Mouse (Mus musculus): ENCODE data around the gene Pex13.

The Pex13 gene

DNA sequence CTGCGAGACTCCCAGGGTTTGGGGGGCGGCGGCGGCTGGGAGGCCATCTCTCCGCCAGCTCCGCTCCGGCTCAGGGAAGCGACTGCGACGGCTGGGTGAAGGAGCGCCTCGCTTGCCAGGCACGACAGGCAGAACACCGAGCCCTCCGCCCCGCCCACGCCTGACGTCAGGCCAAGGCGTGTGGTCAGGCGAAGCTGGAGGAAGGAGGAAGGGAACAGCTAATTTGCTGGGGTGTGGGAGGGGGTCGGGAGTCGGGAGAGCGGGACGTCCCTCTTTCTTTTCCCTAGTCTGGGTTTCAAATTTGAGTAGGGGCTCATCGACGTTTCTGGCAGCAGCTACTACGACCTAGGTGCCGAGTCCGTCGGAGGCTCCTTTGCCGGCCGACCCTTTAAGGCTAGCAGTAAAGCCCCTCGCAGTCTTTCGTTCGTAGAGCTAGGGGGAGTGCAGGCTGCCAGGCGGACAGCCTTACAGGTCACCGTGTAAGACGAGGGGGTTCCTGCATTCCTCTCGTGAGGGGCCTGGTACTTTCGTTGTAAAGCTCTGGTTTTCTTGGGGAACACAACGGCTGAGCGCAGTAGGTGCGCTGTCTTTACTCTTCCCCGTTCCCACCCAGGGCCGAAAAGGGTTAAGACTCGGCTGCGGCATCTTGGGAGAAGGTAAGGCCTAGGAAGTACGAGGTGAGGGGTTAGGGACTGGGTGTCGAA, at the start of gene Pex13:
Gene Pex13 (minus strand): TSS at position 162 of the 704 bp plus-strand sequence.
- DNase-seq (ENCODE audit: low read depth in 1 of 2, low spot score in 2 of 2) = peak; percentile 73 to 81

DNA sequence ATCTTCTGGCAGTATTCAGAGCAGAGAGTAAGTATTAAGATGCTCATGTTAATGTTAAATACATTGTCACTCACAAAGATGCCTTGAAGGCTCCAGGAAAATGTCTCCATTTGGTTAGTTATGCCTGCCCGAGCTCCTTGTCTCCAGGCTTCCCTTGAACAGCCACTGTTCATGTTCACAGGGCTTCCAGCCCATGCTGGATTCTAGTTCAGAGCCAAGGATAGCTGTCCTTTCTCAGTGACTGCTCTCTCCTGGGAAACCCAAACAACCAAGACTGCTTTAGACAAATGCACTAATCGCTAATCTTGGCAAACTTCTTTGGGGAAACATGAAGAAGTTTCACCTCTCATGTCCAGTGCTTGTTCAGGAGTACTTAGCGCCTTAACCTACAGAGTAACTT, 46.5 kb upstream of the Pex13 start:
- no peak for DNase-seq (ENCODE audit: low read depth in 1 of 2, low spot score in 2 of 2)

DNA sequence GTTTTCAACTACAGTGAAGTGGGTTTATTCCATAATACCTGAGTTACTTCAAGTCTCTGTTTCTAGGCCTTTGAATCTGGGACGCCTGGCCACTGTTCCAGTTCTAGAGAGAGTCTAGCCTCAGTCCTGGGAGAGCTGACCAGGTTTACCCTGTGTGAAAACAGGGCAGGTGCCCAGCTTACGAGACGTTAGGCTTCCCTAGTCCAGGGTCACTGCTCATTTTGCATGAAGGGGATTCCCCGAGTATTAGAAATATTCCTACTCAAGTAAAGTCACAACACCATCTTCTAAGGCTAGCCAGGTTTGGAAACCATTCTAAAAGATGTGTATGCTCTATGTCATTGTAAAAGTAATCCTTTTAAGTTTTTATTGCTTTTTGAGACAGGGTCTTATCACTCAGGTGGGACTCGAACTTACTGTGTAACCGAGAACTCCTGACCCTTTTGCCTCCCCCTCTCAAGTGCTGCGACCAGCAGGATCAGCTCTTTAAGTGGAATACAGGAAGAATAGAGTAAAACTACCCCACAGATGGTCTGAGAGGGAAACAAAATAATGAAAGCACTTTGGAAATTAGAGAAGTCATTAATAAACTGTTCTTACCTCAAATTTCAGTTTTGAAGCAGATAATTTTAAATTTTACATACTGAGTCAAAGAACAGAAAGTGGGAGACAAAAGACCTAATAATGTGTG, 39.0 kb upstream of the Pex13 start:
- no peak for DNase-seq (ENCODE audit: low read depth in 1 of 2, low spot score in 2 of 2)

DNA sequence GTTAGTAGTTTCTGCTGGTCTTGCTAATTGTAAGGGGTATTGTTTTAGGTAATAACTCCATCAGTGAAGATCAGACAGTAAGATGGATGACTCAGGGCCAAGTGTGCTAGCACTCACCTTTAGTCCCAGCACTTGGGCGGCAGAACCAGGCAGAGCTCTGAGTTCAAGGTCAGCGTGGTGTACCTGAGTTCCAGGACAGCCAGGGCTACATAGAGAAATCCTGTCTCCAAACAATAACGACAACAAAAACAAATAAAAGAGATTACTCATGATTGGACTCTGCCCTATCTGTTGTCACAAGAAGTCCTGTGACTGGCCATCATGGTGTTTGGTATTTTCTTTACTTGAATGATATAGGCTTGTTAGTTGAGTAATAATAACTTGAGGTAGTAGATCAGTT, 36.1 kb upstream of the Pex13 start:
- DNase-seq (ENCODE audit: low read depth in 1 of 2, low spot score in 2 of 2) = no peak

DNA sequence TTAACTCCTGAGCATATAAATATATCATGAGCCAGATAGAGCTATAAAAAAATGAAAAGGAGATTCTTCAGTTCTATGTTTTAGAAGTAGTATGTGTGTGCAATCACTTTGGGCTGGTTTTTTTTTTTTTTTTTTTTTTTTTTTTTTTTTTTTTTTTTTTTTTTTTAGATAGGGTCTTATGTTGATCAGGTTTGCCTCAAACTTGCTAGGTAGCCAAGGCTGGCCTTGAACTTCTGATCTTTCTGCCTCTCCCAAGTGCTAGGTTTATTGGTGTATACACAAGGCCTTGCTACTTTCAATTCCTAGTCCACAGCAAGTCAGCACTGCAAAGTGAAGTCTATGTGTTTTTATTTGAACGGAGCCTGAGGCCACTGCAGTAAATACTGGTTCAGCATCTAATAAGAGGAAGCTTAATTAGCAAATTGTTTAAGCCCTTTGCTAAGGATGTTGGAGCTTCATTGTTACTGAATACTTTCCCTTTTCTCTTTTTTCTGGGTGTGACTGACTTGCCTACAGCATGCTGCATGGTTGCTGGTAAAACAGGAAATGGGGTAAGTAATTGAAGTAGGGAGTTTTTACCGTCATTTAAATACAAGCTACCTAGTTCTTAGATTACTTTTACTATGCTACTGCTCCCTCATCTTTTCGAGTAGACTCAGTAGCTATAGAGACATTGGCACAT, 33.8 kb upstream of the Pex13 start:
- no peak for DNase-seq (ENCODE audit: low read depth in 1 of 2, low spot score in 2 of 2)

DNA sequence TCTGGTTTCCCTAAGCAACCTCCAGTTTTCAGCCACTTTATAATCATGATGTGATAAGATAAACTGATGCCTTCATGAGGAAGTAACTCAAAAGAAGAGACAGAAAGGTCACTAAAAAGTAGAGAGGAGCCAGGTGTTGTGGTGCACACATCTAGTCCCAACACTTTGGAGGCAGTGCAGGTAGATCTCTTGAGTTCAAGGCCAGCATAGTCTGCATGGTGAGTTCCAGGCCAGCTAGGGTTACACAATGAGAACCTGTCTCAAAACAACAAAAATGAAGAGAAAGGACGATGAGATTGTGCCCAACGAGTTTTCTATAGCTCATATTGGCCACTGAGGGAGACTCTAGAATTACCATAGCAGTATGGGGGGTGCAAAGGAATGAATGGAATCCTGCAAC, 32.8 kb upstream of the Pex13 start:
- no peak for DNase-seq (ENCODE audit: low read depth in 1 of 2, low spot score in 2 of 2)

DNA sequence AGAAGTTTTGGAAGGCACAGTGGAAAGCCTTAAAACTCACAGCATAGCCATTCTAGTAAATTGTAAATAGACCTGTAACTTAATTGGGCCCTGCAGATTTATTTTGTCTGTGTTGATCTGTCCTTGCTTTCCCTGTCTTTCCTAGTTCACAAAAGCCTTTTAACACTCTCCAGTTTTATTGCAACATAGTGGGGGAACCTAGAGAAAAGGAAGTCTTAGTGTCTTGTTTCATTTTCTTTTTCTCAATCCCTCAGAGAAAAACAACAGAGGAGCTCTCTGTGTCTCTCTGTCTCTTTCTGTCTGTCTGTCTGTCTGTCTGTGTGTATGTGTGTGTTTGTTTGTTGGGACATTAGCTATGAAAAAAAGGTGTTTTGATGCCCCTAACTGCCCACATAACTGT, 30.1 kb upstream of the Pex13 start:
- DNase-seq (ENCODE audit: low read depth in 1 of 2, low spot score in 2 of 2) = no peak

DNA sequence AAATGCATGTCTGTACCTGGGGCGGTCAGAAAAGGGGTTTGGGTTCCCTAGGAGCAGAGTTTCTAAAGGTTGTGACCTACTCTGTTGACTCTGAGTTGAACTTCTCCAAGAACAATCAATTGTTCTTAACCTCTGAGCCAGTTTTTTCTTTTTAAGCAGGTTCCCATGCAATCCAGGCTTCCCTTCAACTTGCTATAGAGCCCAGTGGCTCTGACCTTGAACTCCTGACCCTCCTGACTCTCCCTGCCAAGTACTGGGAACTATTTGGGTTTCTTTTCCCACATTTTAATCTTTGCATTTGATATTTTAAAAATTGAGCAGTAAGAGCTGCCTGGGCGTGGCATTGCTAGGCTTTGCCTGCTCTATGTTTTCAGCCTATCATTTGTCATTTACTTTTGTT, 27.5 kb upstream of the Pex13 start:
- no peak for DNase-seq (ENCODE audit: low read depth in 1 of 2, low spot score in 2 of 2)

DNA sequence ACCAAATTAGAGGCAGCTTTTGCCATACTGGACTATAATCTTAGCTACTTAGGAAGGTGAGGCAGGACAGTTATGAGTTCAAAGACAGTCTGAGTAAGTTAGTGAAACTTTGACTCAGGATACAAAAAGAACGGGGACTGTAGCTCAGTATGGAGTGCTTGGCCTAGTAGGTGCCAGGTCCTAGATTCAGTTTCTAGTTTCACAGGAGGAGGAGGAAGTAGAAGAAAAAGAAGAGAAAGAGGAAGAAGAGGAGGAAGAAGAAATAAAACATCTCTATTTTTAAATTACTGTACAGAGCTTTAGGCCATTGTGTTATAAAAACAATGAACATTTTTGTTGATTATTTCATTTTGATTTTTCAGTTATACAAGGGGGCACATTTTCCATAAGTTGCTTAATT, 22.3 kb upstream of the Pex13 start:
- DNase-seq (ENCODE audit: low read depth in 1 of 2, low spot score in 2 of 2) = no peak

DNA sequence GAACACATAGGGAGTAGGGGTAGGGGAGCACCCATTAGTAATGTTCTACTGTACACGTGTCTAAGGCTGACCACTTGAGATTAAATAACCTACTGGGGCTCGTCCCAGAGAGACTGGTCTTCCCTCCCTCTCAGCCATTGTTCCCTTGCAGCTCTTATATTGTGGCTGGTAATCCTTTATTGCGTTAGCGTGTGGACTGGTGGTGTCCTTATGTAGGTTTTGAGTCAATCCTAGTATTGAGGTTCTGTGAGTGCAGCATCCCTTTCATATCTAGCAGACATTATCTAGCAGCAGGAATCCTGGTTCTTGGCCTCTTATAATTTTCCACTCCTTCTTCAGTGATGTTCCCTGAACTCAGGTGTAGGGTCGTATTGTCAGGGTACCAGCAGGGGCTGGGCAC, 20.9 kb upstream of the Pex13 start:
- DNase-seq (ENCODE audit: low read depth in 1 of 2, low spot score in 2 of 2) = no peak

DNA sequence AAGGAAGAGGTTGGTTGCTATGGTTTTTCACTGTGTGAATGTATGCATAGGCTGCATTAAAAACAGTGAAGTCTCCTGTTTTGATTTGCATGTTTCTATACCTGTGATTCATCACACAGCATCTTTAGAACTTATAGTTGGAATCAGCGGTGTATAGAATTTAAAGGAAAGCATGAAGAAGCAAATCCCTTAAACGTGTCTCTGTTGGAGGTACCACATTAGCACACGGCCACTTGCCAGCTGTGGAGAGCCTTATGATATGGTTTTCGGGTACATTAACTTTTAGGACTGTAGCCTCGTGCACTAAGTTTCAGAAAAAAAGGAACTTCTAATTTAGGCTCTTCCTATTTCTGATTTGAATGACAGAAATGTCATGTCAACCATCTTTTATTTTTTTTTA, 16.8 kb upstream of the Pex13 start:
- DNase-seq (ENCODE audit: low read depth in 1 of 2, low spot score in 2 of 2) = no peak

DNA sequence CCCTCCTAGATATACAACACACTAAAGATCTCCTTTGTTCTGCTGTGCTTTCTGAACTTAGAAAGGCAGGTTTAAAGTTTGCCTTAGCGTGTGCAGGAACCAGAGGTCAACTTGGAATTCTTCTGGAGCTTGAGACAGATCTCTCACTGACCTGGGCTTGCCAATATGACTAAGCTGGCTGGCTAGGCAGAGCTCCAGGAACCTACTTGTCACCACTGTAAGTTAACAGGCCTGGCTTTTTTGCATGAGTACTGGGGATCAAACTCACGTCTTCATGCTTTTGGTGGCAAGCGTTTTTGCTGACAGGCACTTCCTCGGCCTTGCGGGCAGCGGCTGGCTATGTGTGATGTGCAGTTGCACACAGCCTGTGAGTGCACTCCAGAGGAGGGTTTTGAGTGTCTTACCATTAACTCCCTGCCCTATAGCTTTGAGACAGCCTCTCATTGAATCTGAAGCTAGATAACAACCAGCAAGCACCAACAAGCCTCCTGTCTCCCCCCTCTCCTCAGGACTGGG, 14.7 kb upstream of the Pex13 start:
- no peak for DNase-seq (ENCODE audit: low read depth in 1 of 2, low spot score in 2 of 2)

DNA sequence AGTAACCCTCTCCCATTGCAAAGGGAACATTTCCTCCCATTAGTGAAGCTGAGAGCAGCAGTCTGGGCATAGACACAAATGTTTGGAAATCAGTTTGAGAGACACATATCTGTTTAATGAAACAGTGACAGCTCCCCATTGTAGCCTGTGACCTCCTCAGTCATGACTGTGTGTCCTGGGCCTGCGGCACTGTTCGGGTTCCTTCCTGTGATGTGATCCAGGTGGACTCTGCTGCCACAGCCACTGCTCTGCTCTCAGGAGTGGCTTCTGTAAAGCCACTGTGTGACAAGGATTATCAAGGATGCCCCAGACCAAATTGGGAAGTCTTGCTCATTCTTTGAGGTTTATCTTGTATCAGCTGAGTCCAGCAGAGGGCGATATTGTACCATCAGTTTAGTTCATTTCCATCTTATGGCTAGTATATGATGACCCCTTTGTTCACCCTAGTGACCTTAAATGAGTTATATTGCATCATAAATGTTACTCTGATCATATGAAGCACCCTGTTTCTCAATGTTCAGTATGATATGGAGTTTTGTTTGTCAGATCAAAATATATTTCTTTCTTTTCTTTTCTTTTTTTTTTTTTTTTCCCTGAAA, 13.4 kb upstream of the Pex13 start:
- DNase-seq (ENCODE audit: low read depth in 1 of 2, low spot score in 2 of 2) = peak; percentile 39 to 57

DNA sequence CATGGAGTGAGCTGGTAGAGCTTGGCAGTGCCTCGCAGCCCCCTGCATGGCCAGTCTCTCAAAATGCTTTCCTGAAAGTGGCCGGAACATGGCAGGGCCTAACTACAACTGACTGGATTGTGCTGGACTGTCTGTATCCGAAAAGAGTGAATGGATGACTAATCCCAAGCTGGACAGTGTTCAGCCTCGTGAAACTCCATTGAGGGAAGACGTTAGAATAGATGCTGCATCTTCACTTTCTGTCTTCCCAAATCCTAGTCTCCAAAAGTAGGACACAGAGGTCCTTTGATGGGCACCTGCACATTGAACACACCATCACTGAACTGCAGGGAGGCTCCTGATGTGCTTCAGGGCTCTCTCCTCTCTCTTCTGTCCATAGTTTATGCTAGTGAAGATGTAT, 10.3 kb upstream of the Pex13 start:
- no peak for DNase-seq (ENCODE audit: low read depth in 1 of 2, low spot score in 2 of 2)

DNA sequence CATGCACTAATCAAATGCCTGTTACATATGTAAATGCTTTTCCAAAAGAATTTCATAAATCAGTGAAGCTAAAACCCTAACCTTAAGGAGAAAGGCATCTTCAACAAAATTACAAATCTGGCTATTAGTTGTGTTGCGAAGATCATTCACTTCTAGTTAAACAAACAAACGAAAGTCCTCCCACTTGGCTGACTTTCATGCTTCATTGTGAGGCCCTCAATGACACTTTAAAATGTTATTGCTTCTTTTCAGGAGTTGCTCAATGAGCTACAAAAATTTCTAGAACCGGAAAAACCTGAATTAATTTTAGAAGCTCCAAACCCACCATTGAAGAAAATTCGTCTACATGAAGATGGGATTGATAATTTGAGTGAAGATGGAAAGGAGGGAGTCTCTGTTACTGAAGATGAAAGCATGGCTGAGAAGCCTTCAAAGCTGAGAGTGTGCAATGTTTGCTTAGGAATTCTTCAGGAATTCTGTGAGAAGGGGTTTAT, 6.5 kb upstream of the Pex13 start:
- DNase-seq (ENCODE audit: low read depth in 1 of 2, low spot score in 2 of 2) = no peak

DNA sequence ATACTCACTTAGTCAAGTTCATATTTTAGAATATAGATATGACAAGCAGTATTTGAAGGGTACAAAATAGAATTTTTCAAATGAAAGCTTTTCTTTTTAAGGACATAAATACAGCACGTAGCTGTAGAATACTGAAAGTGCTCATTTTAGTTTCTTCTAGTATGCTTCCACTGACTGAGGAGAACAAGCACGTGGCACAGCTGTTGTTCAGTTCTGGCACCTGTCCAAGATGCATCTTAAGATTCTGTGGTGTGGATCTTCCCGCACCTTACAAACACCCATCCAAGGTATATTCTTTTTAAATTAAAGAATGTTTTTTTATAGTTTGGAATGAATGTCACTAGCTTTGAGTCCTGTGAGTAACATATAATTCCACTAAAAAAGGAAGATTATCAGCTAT, 1.4 kb upstream of the Pex13 start:
- DNase-seq (ENCODE audit: low read depth in 1 of 2, low spot score in 2 of 2) = no peak

DNA sequence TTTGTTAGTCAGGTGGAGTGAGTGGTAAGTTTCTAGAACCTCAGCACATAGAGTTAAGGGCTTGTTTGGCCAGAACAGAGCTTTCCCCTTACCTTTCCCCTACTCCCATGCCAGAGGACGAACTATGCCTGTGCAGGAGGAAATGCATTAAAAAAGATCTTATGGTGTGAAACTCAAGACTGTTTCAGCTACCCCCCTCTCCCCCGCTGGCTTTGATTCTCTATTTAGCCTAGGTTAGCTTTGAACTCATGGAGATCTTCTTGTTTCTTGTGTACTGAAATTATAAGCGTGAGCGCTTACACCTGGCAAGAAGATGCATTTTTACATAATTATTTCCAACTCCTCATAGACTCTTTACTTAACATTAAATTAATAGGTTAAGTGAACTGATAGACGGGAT, 767 bp upstream of the Pex13 start:
- DNase-seq (ENCODE audit: low read depth in 1 of 2, low spot score in 2 of 2) = no peak

DNA sequence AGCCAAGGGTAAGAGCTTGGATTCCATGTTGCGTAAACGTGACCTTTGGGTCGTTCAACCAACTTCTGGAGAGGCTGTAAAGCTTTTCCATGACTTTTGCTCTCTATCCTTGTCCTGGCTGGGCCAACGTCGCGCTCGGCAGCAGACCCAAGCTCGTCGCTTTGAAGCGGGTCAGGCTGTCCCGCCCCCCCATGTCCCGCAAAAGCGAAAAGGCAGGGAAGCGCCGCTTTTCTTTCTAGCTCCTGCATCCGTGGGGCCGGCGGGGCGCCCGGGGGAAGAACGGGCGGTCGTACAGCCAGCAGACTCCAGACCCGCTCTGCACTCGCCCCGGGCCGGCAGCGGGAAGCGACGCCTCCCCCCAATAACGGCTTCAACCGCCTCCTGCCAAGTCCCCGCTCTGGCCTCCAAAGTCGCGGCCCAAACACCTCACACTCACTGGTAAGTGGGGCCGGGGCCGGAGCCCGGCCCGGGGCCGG, 410 bp downstream of the Pex13 start, which contains the start of gene Pus10:
Gene Pus10 (plus strand): TSS at position 364 of the 476 bp plus-strand sequence.
- DNase-seq (ENCODE audit: low read depth in 1 of 2, low spot score in 2 of 2) = no peak

DNA sequence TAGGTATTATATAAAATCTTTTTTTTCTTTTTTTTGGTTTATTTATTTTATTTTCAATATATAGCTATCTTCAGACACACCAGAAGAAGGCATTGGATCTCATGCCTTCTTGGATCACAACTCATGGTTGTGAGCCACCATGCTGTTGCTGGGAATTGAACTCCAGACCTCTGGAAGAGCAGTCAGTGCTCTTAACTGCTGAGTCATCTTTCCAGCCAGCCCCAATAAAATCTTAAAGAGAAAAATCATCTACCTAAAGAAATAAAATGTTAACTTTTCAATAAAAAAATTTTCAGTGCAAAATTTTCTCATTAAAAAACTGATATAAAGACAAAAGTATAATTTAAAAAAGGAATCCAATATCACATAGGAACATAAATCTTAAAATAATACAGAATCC, 1.5 kb downstream of the Pex13 start:
- DNase-seq (ENCODE audit: low read depth in 1 of 2, low spot score in 2 of 2) = no peak

DNA sequence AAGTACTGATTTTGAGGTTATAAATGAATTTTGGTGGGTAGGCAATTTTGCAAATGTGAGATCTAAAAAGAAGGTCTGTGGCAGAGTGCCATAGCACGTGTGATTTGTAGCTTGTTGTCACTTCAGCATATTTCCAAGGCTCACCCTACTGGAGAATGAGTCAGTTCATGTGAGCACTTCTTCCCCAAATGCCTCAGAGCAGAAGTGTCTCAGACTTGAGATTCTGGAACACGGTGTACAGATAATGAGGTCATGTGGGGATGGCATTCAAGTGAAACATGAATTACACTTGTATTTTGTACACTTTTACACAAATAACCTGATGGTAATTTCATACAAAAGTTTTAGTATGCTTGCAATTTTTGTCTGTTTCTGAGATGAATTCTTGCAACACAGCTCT, 8.0 kb downstream of the Pex13 start:
- DNase-seq (ENCODE audit: low read depth in 1 of 2, low spot score in 2 of 2) = no peak

DNA sequence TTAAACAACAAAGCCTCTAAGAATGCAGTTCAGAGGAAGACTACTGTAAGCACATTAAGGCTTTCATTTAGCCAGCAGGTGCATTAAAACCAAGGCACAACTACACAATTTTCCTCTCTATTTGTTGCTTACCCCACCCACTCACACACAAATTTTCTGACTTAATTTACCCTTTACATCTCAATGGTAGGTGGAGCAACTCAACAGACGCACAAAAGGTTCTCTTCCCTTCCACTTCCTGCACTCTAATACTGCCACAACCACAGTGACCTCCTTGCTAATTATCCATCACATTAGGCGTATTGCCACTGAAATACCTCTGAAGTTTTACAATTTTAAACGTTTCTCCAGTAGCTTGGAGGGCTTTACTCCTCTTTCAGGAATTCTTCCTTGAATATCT, 12.1 kb downstream of the Pex13 start:
- no peak for DNase-seq (ENCODE audit: low read depth in 1 of 2, low spot score in 2 of 2)
